Mouse (Mus musculus) left cerebral cortex, adult 2 months (tissue): ENCODE results near the gene Pitx2. TPM values are rescaled to one million over a fixed set of nuclear protein-coding genes. Genes with fewer than 3 reads are reported as not detected.
A peak's percentile ranks its signal among the peaks of the same experiment; 100 is the strongest.

Experiments
- DNase-seq, 2 experiments: peaks; one replicate each; pipeline ENCODE4 v3.0.0; 2021 to 2022; ENCODE audit warnings: low spot score in 2 of 2, mixed read lengths in 1 of 2; ENCODE audit errors: extremely low spot score in 1 of 2
- H3K27ac ChIP-seq: fragments of 200-600 bp; 2 replicates; pipeline ENCODE4 v1.8.1; 2022
- H3K4me3 ChIP-seq: fragments of 200-600 bp; 2 replicates; pipeline ENCODE4 v1.8.1; 2022
- CTCF ChIP-seq: fragments of 200-600 bp; IDR thresholded peaks from 2 replicates; pipeline ENCODE4 v1.8.1; 2022; ENCODE audit warnings: antibody characterized with exemption, mild to moderate bottlenecking, moderate library complexity
- intact Hi-C: fragments of 180-260 bp; cut with DNase I; formaldehyde crosslinking; loops from one replicate; pipeline ENCODE4 v1.15.1; 2025
- total RNA-seq, 2 experiments: library from RNA; stranded (reverse); gene quantifications; 2 replicates each; pipeline ENCODE4 v1.2.3; 2021

Gene Pitx2
- total RNA-seq, 2 experiments from 2014 or later, result not detected

DNA sequence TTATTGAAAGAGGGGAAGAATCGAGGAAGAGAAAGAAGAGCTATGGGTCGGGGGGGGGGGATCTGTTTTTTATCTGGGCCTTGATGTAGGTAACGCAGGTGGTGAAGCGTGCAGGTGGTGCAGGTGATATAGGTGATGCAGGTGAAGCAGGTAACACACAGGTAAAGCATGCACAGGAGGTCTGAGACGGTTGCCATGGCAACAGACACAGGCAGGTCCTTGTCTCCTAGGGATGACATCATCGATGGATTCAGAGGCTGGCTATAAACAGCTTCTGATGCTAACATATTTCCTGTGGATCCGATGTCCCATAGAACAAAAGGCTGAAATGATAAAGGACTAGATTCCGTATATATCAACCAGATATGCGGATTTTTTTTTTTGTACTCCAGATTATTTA, 51.3 kb downstream of the Pitx2 start:
- Histone ChIP-seq H3K4me3 (no peak overlapping the region), H3K27ac (no peak overlapping the region)
- DNase-seq, result no peak
- TF ChIP-seq CTCF, result no peak
- intact Hi-C loops, result no loop called here

DNA sequence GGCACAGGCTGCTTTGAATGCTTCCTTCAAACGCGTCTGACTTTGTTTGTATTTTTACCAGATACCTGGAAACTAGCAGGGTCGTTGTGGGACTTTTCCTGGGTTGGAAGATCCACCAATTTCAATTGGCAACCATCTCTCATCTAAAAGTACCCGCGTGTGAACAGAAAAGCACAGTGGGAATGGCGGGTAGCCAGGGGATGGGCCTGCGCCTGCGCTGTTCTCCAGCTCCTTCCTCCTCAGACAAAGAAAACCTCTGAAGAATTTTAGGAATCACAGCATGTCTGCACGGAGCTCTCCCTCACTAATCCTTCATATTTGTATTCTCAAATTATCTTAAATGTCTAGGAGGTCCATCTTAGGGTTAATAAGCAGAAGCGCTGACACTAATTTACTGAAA, 54.6 kb downstream of the Pitx2 start:
- DNase-seq, result peak in 1 of 2 experiments; percentile 13
- intact Hi-C loops, result no loop called here
- no peak overlapping the region for H3K27ac ChIP-seq
- peak overlapping the region; percentile 8; the same call in 1 of the 2 replicates for H3K4me3 ChIP-seq
- no peak for TF ChIP-seq CTCF

DNA sequence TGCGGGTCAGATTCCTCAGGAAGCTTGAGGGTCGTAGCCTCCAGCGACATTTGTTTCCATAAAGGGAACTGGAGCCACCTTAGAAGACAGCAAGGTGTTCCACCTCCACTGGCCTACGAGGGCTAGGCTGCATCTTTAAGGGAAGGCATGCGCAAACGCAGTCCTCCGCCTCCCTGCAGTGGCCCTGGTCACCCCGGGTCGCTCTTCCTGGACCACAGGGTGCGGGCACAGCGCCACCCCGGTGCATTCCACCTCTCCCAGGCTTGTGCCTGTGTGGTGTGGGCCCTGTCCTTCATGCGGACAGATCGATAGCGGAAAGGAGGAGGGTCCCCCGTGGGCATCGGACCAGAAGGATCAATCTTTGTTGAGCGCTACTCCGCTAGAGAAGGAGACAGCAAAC, 56.6 kb downstream of the Pitx2 start:
- no peak for DNase-seq
- Histone ChIP-seq H3K27ac (no peak overlapping the region), H3K4me3 (no peak overlapping the region)
- intact Hi-C loops, result no loop called here
- no peak for TF ChIP-seq CTCF

DNA sequence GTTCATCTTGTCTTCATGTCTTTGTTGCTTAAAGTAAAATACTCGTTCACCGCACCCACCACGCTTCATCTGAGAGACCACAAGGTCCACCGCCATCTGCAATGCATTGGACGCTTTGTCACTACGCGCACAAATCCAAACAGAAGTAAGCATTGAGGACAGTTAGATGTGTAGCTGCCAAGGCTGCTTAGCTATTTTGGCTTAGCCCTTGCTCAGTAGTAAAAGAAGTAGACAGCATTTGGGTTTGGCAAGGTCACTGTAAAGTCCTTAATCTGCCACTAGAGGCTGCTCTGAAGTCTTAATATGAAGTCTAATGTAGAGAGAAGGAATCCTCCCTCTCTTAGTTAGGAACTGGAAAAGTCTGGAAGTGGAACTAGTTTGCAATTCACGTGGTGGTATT, 57.1 kb downstream of the Pitx2 start:
- TF ChIP-seq CTCF, result peak; percentile 52
- no peak overlapping the region for H3K4me3 ChIP-seq
- no peak for DNase-seq
- H3K27ac ChIP-seq, result no peak overlapping the region
- intact Hi-C loops, result no loop called here

DNA sequence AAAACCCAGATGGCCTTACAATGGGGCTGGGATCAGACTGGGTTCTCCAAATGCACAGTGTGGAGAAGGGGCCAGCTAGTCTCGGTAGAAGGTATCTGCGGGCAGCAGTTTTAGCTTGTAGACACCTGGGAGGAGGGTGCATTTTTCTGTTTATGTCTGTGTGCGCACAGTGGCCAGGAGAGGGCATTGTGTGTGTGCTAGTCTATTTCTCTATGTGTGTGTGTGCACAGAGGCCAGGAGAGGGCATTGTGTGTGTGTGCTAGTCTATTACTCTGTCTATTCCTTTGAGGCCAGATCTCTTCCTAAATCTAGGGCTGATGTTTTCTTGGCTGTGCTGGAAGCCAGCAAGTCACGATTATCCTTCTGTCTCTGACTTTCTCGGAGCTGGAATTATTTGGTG, 58.8 kb downstream of the Pitx2 start:
- intact Hi-C loops, result no loop called here
- TF ChIP-seq CTCF, result no peak

More for the DNA sequence above, 58.8 kb downstream of the Pitx2 start:
- Histone ChIP-seq H3K4me3 (no peak overlapping the region), H3K27ac (no peak overlapping the region)
- no peak for DNase-seq

Other genes starting within 250 kb of the Pitx2 start
- gene Enpep, start 132.8 kb downstream of the Pitx2 start, total RNA-seq, result 1 to 10 TPM; 1.7 to 2.0 TPM